In genomic region chr10:66935731-66936130, GRCm38 (mm10) we compare ENCODE assay signal across 19 mouse cellular contexts.
A peak's percentile ranks its signal among the peaks of the same experiment; 100 is the strongest.
DNase-seq lines count a peak whose midpoint lies in the region; ATAC-seq and TF ChIP-seq lines count a peak whose summit lies in the region.
"Had no signal": no experiment of that assay in that cellular context is flagged by ENCODE, and none has a peak within 500 bp of the region (broad histone marks: within the 10 kb centered on the region; RNA-seq: fewer than 3 reads in every experiment).

No protein-coding gene starts in this region.

- H3K36me3 ChIP-seq in intestine, embryonic 15.5 days = no peaks in the 10 kb centered on the region
- no peaks in the 10 kb centered on the region for H3K36me3 ChIP-seq in intestine, embryonic 16.5 days (ENCODE audit: control insufficient read depth, insufficient read depth, low read length)
- no peaks in the 10 kb centered on the region for H3K36me3 ChIP-seq in stomach, postnatal 0 days (ENCODE audit: control insufficient read depth, insufficient read depth, low read length)
- H3K36me3 ChIP-seq in hindbrain, postnatal 0 days (ENCODE audit: insufficient read depth, low read length) = no peaks in the 10 kb centered on the region
- H3K36me3 ChIP-seq: liver, embryonic 15.5 days; midbrain, embryonic 12.5 days had no signal

- H3K4me3 ChIP-seq in intestine, embryonic 15.5 days (replicated peaks) = no peak overlapping the region
- no peak overlapping the region for H3K4me3 ChIP-seq in intestine, embryonic 16.5 days (ENCODE audit: low read length)
- H3K4me3 ChIP-seq in stomach, postnatal 0 days (ENCODE audit: low read depth, low read length) = no peak overlapping the region
- H3K4me3 ChIP-seq in hindbrain, postnatal 0 days (ENCODE audit: low read length) = no peak overlapping the region
- H3K4me3 ChIP-seq: gastrocnemius, adult 2 months; heart, adult 2 months; liver, embryonic 15.5 days; midbrain, embryonic 12.5 days had no signal

- WGBS in intestine, embryonic 15.5 days = 47% methylated on average over 6 of the region's 6 CpGs
- 50% methylated on average over 6 of the region's 6 CpGs for WGBS in intestine, embryonic 16.5 days
- 43% methylated on average over 6 of the region's 6 CpGs for WGBS in stomach, postnatal 0 days
- WGBS in hindbrain, postnatal 0 days = 68% methylated on average over 6 of the region's 6 CpGs

- peak; percentile 34; the same call in 1 of the 2 replicates for ATAC-seq in intestine, embryonic 15.5 days
- no peak for ATAC-seq in intestine, embryonic 16.5 days
- ATAC-seq in stomach, postnatal 0 days (ENCODE audit: low FRiP score, low TSS enrichment) = peak; percentile 24; the same call in 1 of the 2 replicates
- ATAC-seq in hindbrain, postnatal 0 days = no peak
- ATAC-seq: CD4-positive, CD25-positive, alpha-beta regulatory T cell, adult 4 months; forebrain, embryonic 16.5 days had no signal

- no peak overlapping the region for H3K4me2 ChIP-seq in intestine, embryonic 15.5 days (replicated peaks)
- H3K4me2 ChIP-seq in intestine, embryonic 16.5 days (ENCODE audit: low read depth, low read length) = no peak overlapping the region
- no peak overlapping the region for H3K4me2 ChIP-seq in stomach, postnatal 0 days (replicated peaks; ENCODE audit: low read depth)
- H3K4me2 ChIP-seq in hindbrain, postnatal 0 days (ENCODE audit: low read depth, low read length) = no peak overlapping the region
- H3K4me2 ChIP-seq: liver, embryonic 15.5 days; midbrain, embryonic 12.5 days had no signal

- H3K27me3 ChIP-seq in intestine, embryonic 15.5 days (replicated peaks) = no peaks in the 10 kb centered on the region
- H3K27me3 ChIP-seq in intestine, embryonic 16.5 days (replicated peaks; ENCODE audit: control insufficient read depth, insufficient read depth, low read length) = no peaks in the 10 kb centered on the region
- no peaks in the 10 kb centered on the region for H3K27me3 ChIP-seq in stomach, postnatal 0 days (ENCODE audit: control insufficient read depth, insufficient read depth, low read length)
- H3K27me3 ChIP-seq in hindbrain, postnatal 0 days (ENCODE audit: insufficient read depth, low read length) = no peaks in the 10 kb centered on the region
- H3K27me3 ChIP-seq: liver, embryonic 15.5 days; midbrain, embryonic 12.5 days had no signal

- no peak overlapping the region for H3K9ac ChIP-seq in intestine, embryonic 15.5 days
- no peak overlapping the region for H3K9ac ChIP-seq in intestine, embryonic 16.5 days (ENCODE audit: low read depth, low read length)
- H3K9ac ChIP-seq in stomach, postnatal 0 days (ENCODE audit: low read length) = no peak overlapping the region
- no peak overlapping the region for H3K9ac ChIP-seq in hindbrain, postnatal 0 days (replicated peaks; ENCODE audit: low read length)
- H3K9ac ChIP-seq: liver, embryonic 15.5 days; midbrain, embryonic 12.5 days had no signal

- peak; percentile 75 for DNase-seq in fibroblast of lung, adult 2 months (ENCODE audit: low read depth)
- peak; percentile 52 to 57 for DNase-seq in heart, postnatal 10 days
- no peak for DNase-seq in stomach, postnatal 0 days (ENCODE audit: low spot score)
- no peak for DNase-seq in lung, adult 18-20 months
- DNase-seq in hindbrain, postnatal 0 days (ENCODE audit: low spot score) = no peak
- DNase-seq: adrenal gland, postnatal 14 days; cerebellum, adult 2 months; gastrocnemius, adult 2 months; lung, postnatal 4 days; spleen, adult 18-20 months; thymus, postnatal 36 days had no signal

- intact Hi-C loops in heart, postnatal 10 days (cut with DNase I) = no loop called here

- no peak for TF ChIP-seq CTCF in stomach, postnatal 0 days (IDR thresholded peaks at IDR 0.05; ENCODE audit: low read depth)
- TF ChIP-seq CTCF in hindbrain, postnatal 0 days (IDR thresholded peaks at IDR 0.05; ENCODE audit: low read depth) = no peak

- H3K4me1 ChIP-seq in intestine, embryonic 15.5 days (replicated peaks) = no peaks in the 10 kb centered on the region
- H3K4me1 ChIP-seq in intestine, embryonic 16.5 days (ENCODE audit: control insufficient read depth, insufficient read depth, low read length) = peaks cover 5% of the 10 kb centered on the region; the same call in 1 of the 2 replicates
- H3K4me1 ChIP-seq in stomach, postnatal 0 days (replicated peaks; ENCODE audit: control insufficient read depth, insufficient read depth) = no peaks in the 10 kb centered on the region
- no peaks in the 10 kb centered on the region for H3K4me1 ChIP-seq in hindbrain, postnatal 0 days (ENCODE audit: insufficient read depth, low read length)
- H3K4me1 ChIP-seq: liver, embryonic 15.5 days; midbrain, embryonic 12.5 days had no signal

- H3K9me3 ChIP-seq in intestine, embryonic 15.5 days = no peaks in the 10 kb centered on the region
- H3K9me3 ChIP-seq in intestine, embryonic 16.5 days (ENCODE audit: control insufficient read depth, low read length) = no peaks in the 10 kb centered on the region
- no peaks in the 10 kb centered on the region for H3K9me3 ChIP-seq in stomach, postnatal 0 days (ENCODE audit: control insufficient read depth, low read length)
- no peaks in the 10 kb centered on the region for H3K9me3 ChIP-seq in hindbrain, postnatal 0 days (ENCODE audit: low read length)
- H3K9me3 ChIP-seq: liver, embryonic 15.5 days; midbrain, embryonic 12.5 days had no signal

- no peak for TF ChIP-seq EP300 in stomach, postnatal 0 days (optimal IDR thresholded peaks at IDR 0.05)

- H3K27ac ChIP-seq in intestine, embryonic 15.5 days = no peak overlapping the region
- H3K27ac ChIP-seq in intestine, embryonic 16.5 days (ENCODE audit: low read length) = no peak overlapping the region
- no peak overlapping the region for H3K27ac ChIP-seq in stomach, postnatal 0 days (replicated peaks)
- no peak overlapping the region for H3K27ac ChIP-seq in hindbrain, postnatal 0 days
- H3K27ac ChIP-seq: gastrocnemius, adult 2 months; heart, adult 2 months; kidney, postnatal 0 days; liver, embryonic 15.5 days; midbrain, embryonic 12.5 days had no signal

Comparison
In these comparisons a context has a peak if more than half of its experiments do, and no peak if none do; other contexts are left out.
1. ATAC-seq: peak in intestine, embryonic 15.5 days (single experiment) and stomach, postnatal 0 days (single experiment); none in intestine, embryonic 16.5 days (single experiment) and hindbrain, postnatal 0 days (single experiment).
2. DNase-seq: peak in fibroblast of lung, adult 2 months (single experiment) and heart, postnatal 10 days (2 of 2); none in stomach, postnatal 0 days (single experiment), lung, adult 18-20 months (0 of 2) and hindbrain, postnatal 0 days (single experiment).